Mouse (Mus musculus): ENCODE results near the gene Galntl6. TPM values are rescaled to one million over a fixed set of nuclear protein-coding genes. Genes with fewer than 3 reads are reported as not detected.

Galntl6 gene
- polyA plus RNA-seq, 1 experiment: 0.26 TPM

DNA sequence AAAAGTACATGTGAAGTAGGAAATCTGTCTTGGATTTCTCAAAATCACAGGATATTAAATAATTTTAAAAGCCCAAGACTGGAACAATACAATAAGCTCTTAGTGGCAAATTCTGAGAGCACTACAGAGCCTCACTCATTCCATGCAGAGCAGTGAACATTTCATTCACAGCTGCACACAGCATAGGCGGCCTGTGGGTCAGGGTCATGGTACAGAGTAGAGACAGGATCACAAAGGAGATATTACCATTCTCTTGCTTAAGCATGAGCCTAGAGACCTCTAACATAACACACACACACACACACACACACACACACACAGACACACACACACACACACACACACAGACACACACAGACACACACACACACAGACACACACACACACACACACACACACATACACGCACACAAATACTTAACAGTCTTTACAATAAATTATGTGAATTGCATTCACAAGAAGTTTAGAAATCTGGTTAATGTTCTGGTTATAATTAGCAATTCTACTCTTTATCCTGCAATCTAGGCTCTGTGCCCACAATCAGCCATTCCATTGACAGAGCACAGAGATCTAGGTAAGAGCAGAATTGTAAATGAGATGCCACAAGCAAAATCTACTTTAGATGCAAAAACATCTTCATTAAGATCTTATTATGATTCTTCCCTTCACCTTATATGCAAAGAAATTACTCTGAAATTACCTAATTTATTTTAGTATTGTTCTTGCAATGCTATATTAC is 653.7 kb downstream of the Galntl6 start:
- DNase-seq (ENCODE audit: low spot score): no peak

DNA sequence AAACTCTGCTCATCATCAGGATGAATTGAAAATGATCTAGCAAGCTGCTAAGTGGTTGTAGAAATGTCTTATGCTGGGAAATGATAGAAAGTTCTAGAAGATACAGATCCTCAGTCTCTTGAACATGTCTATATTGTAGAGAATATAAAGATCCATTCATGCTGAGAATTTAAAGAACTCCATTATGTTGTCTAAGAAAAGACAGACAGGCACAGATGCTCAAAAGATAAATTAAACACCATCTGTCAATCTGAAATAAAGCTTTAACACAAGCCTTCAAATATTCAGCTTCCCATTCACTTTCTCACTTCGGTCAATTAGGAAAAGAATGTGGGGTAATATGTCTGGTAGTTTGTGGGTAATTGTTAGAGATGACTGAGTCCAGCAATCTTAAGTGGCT is 658.8 kb downstream of the Galntl6 start:
- DNase-seq (ENCODE audit: low spot score): no peak

DNA sequence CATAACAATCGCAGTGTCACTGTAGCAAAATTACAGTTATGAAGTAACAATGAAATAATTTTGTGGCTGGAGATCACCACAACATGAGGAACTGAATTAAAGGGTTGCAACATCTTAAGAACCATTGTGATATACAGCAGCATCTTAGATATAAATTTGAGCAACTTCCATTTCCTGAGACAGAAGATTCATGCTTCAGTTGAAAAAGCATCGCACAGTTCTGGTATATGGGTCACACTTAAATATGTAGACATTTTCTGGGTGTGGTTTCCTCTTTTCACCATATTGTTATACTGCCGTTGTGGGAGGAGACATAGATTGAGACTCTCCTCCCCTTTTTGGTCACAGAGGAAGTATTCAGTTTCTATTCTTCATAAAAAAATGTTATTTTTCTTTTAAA is 667.6 kb downstream of the Galntl6 start:
- DNase-seq (ENCODE audit: low spot score): no peak

DNA sequence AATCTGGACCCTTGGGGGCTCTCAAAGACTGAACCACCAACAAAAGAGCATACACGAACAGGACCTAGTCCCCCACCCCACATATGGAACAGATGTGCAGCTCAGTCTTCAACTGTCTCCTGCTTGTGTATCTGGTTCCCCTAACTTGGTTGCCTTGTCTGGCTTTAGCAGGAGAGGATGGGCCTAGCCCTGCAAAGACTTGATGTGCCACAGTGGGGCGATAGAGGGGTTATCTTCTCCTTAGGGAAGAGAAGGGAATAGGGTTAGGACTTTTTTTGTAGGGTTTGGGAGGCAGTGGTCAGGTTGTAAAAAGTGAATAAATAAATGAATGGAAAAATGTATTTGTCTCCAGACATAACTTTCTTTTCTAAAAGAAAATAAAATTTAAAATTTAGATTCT is 678.2 kb downstream of the Galntl6 start:
- DNase-seq (ENCODE audit: low spot score): no peak

DNA sequence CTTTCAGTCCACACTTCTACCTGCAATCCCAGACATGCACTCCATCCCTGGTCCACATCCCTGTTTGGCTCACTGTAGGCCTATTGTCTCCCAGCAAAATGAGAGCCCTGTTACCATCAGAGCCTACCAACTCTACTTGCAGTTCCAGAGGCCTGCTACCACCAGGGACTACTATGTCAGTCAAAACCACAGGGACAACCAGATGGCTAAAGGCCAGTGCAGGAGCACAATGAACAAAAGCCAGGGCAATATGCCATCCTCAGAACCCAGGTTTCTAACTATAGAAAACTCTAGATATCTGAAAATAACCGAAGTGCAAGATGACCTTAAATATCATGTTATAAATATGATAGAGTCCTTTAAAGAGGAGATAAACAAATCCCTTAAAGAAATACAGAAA is 683.7 kb downstream of the Galntl6 start:
- DNase-seq (ENCODE audit: low spot score): no peak

DNA sequence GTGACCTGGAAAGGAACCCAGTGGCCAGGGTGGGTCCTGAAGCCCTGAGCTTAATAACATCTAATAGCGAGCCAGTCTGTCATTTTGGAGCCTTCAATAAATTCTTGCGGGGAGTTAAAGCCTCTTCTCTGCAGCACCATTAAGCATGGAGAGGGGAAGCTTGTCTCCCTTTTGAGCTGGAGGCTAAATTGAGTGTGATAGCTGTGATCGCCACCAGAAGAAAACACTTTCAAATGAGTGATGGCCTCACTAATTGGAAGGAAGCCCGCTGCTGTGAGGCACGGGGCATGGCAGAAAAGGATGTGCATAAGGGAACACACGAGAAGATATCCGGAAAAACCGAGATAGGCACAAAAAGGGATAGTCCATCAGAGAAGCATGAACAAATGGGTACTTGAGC is 694.6 kb downstream of the Galntl6 start:
- DNase-seq (ENCODE audit: low spot score): no peak

DNA sequence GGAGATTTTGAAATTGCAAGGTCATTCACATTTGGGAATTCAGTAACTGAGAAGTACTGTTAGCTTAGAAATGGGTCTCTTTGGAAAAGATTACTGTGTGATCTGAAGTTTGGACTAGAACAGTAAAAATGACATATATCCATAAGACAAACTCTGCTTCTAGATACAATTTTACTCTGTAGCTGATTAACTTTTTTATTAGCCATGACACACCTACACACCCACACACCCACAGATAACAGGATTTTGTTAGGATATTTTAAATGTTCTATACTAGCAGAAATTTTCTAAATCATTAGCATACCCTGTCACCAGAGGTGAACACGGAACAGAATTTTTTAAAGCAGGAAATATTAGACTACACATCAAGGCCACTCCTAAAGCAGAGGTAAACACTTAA is 722.7 kb downstream of the Galntl6 start:
- DNase-seq (ENCODE audit: low spot score): no peak

DNA sequence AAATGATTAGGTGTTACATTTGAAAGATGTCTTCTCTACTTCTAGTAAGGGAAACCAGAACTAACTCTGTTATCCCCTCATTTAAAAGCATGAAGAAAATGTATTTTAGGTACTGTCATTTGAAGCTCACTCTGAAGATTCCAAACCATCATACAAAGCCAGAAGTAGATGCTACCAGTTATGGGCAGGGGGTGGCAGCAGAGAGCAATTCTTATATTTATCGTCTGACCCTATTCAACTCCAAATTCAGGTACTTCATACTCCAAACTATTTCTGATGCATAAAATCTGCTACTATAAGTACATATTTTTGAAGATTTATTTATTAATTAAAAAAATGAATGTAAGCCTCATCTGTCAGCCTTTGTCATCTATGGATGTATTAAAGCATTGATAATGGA is 765.5 kb downstream of the Galntl6 start:
- no peak for DNase-seq (ENCODE audit: low spot score)

DNA sequence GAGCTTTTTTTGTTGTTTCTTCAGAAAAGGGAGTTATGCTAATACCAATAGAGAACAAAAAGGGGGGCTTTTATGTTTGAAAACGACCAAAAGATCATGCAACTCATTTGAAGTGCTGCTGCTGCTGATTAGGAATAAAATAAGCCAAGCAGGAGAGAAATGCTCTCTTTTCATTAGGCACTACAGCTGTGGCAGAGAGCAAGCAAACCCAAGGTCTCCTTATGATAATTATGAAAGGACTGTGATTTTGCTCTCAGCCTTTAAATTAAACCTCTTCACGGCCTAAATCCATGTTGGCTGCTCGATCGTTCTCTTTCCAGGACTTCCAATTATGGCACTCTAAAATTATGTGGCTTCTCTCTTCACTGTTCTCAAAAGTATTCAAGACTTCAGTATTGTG is 825.7 kb downstream of the Galntl6 start:
- no peak for DNase-seq (ENCODE audit: low spot score)

DNA sequence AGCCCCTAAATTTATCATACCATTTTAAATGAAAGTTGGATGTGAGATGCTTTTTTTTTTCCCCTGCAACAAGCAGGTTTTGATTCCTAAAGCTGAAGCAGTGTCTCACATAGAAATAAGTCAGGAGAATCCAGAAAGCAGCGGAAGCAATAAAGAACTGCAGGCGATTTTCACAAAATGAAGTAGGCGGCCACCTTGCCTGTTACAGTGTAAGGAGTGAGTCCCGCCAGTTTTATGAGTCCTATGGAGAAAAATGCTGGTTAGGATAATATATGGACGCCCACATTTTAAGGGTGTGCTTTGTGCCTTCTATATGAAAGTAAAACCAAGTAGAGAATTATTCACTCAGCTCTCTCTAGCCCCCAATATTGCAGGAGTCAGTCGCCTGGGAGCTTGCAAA is 827.5 kb downstream of the Galntl6 start:
- no peak for DNase-seq (ENCODE audit: low spot score)

DNA sequence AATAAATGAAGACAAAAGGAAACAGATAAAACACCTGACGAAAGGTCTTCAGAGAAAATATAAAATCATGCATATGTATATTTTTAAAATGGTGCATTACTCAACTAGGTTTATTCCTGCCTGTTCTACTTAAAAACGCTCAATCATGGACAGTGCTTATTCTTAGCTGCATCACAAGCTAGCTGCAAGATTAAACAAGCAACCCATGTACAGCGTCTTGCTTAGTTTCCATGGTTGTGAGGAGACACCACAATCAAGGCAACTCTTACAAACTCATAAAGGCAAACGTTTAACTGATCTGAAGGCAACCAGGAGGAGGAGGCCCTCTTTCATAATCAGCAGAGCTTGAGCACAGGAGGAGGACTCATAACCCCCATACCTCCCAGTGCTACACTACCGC is 830.7 kb downstream of the Galntl6 start:
- no peak for DNase-seq (ENCODE audit: low spot score)

DNA sequence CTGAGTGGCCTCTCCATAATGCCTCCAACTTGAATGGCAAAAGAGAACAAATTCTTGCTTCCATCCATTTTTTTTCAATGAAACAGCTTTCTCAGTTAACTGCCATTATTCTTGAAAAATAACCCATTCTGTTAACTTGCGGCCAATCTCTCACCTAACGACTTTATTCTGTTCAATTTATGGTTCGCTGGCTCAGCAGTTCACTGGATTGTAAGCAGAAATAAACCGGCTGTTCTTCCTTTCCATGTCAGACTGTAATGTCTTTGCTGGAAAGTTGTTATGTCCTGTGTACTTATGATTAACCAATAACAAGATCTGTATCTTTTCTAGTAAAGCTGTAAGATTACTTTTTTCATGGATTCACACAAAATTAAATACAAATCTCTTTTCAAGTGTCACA is 837.8 kb downstream of the Galntl6 start:
- DNase-seq (ENCODE audit: low spot score): no peak

DNA sequence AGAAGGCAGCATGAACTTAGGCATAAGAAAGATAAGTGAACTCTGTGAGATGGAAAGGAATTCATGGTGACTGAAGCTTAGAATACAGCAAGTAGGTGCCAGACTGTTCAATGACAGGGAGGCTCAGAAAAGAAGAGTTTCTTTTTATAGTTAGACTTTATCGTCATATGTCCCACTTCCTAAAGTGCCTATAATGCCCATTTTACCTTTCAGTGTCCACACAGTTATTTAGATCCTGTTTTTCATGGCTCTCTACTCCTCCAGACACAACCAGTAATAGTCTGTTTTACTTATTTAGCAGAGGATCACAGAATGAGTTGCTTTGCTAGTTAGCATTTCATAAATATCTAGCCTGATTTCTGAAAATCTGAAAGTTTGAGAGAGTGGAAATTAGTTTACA is 838.7 kb downstream of the Galntl6 start:
- DNase-seq (ENCODE audit: low spot score): no peak

DNA sequence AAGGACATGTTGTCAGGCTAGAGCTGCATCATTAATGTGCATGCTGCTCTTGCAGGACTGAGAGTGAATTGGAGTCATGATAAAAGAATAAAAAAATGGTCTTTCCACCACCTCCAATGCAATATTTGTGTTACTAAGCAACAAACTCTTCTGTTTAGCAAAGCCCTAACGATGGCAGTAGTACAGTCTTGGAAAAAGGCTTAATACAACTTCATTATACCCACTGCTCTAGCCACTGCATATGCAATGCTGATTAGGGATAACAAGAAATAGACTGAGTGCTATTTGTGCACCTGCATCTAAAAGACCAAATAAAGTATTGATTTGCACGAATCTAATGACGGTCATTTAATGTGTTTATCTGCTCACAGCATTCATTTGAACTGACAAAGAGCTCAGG is 880.2 kb downstream of the Galntl6 start:
- no peak for DNase-seq (ENCODE audit: low spot score)

DNA sequence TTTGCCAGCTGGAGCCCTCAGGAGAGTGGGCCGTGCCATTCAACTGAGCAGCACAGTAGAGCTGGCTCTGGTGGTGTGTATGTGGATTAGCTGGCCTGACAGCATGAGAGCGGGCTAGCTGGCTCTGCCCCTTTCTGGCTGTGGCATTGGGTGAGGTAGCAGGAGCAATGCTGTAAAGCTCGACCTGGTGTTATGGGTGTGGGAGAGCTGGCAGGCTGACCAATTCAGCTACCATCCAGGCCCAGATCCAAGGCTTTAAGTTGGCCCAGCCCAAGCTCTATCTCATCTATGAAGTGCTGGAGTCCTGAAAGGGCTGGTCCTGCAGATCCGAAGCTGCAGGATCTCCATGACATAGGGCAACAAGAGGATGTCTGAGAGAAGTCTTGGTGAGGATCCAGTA is 886.9 kb downstream of the Galntl6 start:
- DNase-seq (ENCODE audit: low spot score): no peak

DNA sequence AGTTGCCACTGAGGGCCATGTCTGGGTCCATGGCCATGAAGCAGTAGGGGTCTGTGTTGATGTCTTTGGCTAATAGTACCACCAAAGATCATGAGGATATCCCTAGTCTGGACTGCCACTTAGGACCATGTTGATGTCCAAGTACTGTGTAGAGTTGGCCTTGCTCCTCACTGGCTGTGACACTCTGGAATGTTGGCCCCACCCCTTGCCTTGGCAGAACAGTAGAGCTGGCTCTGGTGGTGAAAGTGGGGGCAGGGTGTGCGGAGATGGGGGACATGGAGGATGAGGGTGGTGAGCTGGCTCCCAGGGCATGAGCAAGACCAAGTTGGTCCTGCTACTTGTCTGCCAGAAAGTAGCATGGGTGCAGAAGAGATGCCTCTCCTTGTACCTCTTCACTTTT is 887.3 kb downstream of the Galntl6 start:
- no peak for DNase-seq (ENCODE audit: low spot score)

DNA sequence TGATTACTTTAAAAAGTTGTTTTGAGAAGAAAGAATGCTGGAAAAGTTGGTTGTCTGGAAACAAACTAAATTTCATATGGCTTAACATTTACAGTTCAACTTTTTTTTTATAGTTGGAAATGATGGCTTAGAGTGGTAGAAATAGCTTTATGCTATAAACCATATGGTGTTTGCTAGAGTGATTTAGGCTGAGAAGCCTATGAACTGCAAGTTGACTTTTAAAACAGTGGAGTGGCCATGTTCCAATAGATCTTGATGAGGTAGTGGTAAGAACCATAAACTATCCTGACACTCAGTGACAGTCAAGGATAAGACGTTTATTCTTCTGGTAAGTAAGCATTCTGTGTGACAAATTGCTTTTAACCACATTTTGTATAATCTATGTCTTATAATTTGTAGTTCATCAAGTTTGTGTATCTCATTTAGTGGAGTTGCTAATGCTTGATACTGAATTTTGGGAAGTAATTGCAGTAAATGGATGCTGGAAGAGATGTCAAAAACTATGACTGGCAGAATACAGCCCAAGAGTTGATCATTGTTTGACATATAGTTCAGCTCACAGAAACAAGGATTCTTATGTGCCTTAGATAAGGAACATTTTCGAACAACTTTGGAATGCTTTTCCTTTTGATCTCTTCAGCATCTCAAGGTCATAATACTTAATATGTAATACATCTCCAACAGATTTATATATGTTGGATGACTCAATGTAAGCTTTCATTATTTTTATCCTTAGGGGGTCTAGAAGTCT is 888.8 kb downstream of the Galntl6 start:
- no peak for DNase-seq (ENCODE audit: low spot score)

DNA sequence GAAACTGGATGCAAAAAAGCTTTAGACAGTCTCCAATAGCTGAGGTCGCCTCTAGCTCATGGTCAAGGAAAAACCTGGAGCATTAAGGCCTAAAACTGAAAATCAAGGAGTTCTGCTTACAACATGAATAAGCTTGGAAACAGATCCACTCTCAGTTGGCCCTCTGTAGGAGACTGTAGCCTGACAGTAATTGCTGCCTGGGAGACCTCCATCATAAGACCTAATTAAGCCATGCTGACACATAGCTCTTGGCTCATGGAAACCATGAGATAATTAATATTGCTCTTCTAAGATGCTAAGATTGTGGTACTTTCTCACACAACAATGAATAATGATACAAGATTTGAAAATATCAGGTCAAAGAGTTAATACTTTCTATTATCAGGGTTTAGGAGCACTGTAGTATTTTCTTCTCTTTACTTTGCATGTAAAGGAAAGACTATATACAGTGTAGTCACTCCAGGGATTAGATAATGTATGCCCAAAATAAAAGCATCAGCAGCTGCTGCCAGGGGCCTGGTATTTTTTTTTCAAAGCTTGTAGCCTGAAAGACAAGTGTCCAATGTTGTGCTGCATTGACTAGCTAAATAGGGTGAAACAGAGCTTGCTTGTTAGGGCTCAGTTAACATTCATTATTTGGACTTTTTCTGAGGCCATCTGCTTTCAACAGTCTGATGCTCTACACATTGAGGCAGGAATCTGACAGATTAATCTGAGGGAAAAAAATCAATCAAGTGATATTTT is 922.8 kb downstream of the Galntl6 start:
- DNase-seq (ENCODE audit: low spot score): no peak

DNA sequence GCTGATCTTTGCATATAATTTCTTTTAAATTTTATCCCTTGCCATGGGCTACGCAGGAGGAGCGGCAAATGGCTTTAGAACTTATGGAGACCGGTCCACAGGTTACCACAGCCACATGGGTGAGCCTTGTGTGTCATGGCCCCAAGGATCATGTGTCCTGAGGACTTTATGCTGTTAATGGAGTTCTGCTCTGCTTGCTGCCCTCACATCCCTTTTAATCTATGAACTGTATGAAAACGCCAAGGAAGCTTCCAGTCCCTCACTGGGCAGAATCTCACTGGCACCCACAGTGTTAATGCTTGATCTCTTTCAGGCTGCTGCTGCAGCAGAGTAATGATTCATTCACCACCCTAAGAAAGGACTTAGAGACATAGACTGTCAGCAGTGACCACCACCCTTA is 935.1 kb downstream of the Galntl6 start:
- no peak for DNase-seq (ENCODE audit: low spot score)

DNA sequence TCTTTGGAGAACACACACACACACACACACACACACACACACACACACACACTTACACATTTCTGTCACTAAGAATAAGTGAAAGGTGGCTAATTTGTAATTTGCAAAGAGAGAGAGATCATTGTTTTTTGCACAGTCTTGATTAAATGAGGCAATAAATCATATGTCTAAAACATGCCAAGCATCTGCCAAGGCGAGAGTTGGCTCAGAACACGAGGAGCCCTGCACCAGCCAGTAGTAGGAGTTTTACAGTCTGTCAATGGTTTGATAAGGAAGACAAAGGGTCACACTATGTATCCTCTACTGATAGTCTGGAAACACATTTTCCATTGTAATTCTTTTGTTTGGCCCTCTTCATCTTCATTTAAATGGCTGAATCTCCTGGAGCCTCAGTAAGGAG is 938.3 kb downstream of the Galntl6 start:
- no peak for DNase-seq (ENCODE audit: low spot score)

DNA sequence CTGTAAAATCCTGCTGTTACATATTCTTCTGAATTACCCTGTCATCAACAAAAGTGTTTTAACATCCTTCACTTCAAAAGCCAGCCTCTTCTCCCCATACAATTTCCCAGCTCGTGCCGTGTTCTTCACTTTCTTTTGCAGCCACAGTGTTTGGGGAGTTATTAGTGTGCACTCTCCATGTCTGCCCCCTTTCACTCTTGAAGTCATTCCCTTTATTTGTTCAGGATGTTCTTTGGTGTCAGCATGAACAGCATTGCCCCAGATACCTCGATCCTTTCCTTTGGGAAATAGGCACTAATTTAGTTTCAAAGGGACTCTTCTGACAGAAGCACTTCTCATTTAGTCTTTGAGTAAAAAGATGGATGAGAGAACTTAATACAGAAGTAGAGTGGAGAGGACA is 939.6 kb downstream of the Galntl6 start:
- no peak for DNase-seq (ENCODE audit: low spot score)

DNA sequence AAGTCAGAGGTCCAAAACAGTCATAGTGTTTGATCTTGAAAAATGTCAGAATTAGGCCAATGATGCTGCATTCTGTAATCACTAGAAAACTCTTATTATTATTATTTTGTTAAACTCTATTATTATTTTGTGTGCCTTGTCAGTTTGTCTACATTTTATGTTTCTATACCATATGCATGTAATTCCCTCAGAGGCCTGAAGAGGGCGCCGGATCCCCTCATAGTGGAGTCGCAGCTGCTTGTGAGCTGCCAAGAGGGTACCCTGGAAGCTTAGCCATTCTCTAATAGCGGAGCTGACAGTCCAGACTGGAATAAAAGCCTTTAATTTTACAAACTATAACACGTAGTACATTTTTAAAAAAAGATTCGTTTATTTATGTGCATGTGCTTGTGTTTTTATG is 945.8 kb downstream of the Galntl6 start:
- no peak for DNase-seq (ENCODE audit: low spot score)

DNA sequence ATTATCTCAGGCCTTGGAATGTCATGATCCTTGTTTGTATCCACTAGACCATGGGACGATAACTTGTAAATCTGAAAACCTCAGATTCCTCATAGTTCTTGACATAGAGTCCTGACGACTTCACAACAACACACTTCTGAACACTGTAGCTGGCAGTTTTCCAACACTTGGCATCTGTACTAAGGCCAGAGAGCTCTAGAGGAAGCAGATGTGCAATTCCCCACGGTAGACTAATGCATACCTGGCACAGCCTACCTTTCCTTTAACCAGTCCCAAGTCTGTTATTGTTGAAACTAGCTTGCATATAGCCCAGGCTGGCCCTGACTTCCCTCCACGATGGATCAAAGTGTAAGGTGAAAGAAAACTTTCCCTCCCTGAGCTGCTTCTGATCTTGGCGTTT is 946.9 kb downstream of the Galntl6 start:
- DNase-seq (ENCODE audit: low spot score): no peak
